Mouse (Mus musculus): ENCODE measurements around the gene Os9.

- TF ChIP-seq CTCF (IDR thresholded peaks at IDR 0.05; ENCODE audit: extremely low read depth, insufficient read length, insufficient replicate concordance, low read depth, low read length) = no peak
- peak; percentile 77; the same call in 1 of the 2 replicates for TF ChIP-seq POLR2A (IDR thresholded peaks at IDR 0.05; ENCODE audit: low read depth, low read length)
Observed at GRCm38 (mm10) chr10:127165654-127166403, 44.9 kb upstream of the Os9 start.
